Mouse (Mus musculus): Measurements from ENCODE around the gene Fam117a. TPM values are rescaled to one million over a fixed set of nuclear protein-coding genes. Genes with fewer than 3 reads are reported as not detected.

Fam117a gene
- polyA plus RNA-seq, 1 experiment from 2014 or later = 17.0 TPM

GRCm38 (mm10) chr11:95310648-95311424, 26.0 kb upstream of the Fam117a start:
- Histone ChIP-seq H3K9me3 (replicated peaks) (no peaks in the 10 kb centered on the region), H3K9ac (peak overlapping the region; percentile 49), H3K4me1 (peaks cover 16% of the 10 kb centered on the region), H3K4me2 (replicated peaks) (peak overlapping the region; percentile 63), H3K36me3 (peaks cover 6% of the 10 kb centered on the region), H3K27me3 (no peaks in the 10 kb centered on the region), H3K4me3 (replicated peaks) (peak overlapping the region; percentile 99), H3K27ac (replicated peaks) (peak overlapping the region; percentile 93)
- 3% methylated on average over 17 of the region's 17 CpGs for WGBS
- no peak for ATAC-seq (ENCODE audit: insufficient number of reproducible peaks, low FRiP score, low TSS enrichment, low read depth)

DNA sequence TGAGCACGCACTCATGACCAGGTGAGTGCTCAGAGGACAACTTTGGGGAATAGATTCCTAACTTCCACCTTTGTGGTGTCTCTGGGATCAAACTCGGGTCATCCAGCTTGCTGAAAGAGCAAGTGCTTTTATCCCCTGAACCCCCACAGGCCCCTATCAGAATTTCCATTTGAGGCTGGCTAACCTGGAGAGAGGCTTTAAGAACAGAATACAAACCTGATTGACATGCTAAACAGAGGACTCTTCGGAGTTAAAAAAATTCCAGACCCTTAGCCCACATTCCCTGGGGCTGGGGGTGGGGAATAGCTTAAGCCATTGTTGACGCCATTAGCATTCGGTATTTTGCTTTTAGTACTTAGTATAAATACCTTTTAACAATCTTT, 25.4 kb upstream of the Fam117a start:
- no peak for ATAC-seq (ENCODE audit: insufficient number of reproducible peaks, low FRiP score, low TSS enrichment, low read depth)
- H3K9ac ChIP-seq = 0 out of 2 replicates have a peak overlapping the region, but pooled peaks have one; percentile 49
- H3K9me3 ChIP-seq (replicated peaks) = no peaks in the 10 kb centered on the region
- H3K4me2 ChIP-seq (replicated peaks) = peak overlapping the region; percentile 63
- H3K27ac ChIP-seq (replicated peaks) = peak overlapping the region; percentile 93; the same call in 1 of the 2 replicates
- no peaks in the 10 kb centered on the region for H3K27me3 ChIP-seq
- WGBS = 22% methylated on average over 5 of the region's 5 CpGs
- H3K4me1 ChIP-seq = peaks cover 16% of the 10 kb centered on the region
- H3K4me3 ChIP-seq (replicated peaks) = peak overlapping the region; percentile 99
- H3K36me3 ChIP-seq = no peaks in the 10 kb centered on the region; the same call in 1 of the 2 replicates

DNA sequence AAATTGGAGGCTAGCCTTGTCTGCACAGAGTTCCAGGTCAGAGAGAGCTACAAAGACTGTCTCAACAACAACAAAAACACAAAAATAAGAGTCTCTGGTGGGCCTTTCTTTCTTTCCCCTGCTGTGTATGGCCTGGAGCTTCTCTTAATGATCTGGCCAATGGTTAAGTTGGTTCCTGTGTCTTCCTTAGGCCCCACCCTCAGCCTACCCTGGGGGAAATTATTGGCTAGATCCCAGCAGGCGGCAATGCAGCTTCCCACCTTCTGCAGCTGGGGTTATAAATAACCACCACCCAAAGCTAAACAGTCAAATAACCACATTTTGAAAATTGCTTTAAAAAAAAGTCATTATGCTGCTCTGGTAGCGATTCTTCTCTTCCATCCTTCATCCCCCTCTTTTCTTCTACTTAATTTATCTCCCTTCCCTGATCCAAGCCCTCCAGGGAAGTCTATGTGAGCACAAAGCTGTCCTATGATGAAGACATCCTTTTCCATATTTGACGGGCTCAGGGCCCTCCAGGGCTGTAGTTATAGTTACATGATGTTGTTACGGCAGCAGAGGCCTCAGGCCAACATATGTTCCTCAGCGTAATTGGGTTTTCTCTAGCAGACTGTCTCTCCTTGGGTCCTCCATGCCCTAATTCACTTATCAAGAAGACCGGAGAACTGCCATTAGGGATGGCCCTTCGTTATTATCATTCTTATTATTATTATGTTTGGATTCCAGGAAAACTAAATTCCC, 21.4 kb upstream of the Fam117a start:
- 59% methylated on average over 7 of the region's 7 CpGs for WGBS
- no peak for ATAC-seq (ENCODE audit: insufficient number of reproducible peaks, low FRiP score, low TSS enrichment, low read depth)
- no peaks in the 10 kb centered on the region for H3K27me3 ChIP-seq

DNA sequence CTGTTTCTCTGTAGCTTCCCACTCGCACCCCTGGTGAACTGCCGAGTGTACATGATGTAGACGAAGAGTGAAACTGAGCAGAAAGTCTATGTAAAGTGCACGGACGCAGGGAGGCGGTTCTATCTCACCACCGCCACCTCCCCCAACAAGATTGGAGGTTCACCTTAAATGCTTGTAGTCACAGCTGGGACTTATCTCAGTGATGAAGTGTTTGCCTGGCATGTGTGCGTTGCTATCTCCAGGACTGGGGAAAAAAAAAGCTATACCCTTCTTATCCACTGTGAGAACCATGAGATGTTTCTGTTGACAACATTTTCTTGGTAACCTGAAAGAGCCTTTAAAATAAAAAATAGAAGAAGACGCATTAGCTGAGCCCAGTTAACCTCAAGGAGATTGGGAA, 18.7 kb upstream of the Fam117a start:
- no peak overlapping the region for H3K4me3 ChIP-seq (replicated peaks)
- 85% methylated on average over 9 of the region's 9 CpGs for WGBS

More for the DNA sequence above, 21.4 kb upstream of the Fam117a start:
- no peaks in the 10 kb centered on the region for H3K9me3 ChIP-seq (replicated peaks)
- H3K36me3 ChIP-seq = no peaks in the 10 kb centered on the region
- H3K27ac ChIP-seq (replicated peaks) = no peak overlapping the region
- no peak overlapping the region for H3K4me3 ChIP-seq (replicated peaks)
- no peak overlapping the region for H3K9ac ChIP-seq
- no peak overlapping the region for H3K4me2 ChIP-seq (replicated peaks)
- H3K4me1 ChIP-seq = peaks cover 7% of the 10 kb centered on the region

DNA sequence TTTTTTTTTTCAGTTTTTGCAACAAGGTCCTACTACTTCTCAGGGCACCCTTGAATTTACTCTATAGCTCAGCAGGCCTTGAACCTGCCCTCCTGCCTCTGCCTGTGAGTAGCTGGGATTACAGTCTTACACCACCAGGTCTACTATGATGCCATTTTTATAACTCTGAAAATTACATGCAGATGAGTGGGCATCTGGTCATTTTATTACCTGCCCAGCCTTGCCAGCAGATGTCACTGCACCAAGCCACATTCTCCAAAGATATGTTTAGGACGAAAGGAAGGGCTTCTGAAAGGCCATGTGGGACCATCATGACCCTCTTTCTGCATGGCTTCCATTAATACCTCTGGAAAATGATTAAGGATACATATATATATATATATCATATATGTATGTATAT, 17.3 kb upstream of the Fam117a start:
- Histone ChIP-seq H3K9me3 (replicated peaks) (no peaks in the 10 kb centered on the region), H3K36me3 (no peaks in the 10 kb centered on the region), H3K27ac (replicated peaks) (no peak overlapping the region), H3K4me3 (replicated peaks) (no peak overlapping the region), H3K9ac (no peak overlapping the region), H3K4me2 (replicated peaks) (no peak overlapping the region), H3K4me1 (no peaks in the 10 kb centered on the region), H3K27me3 (no peaks in the 10 kb centered on the region)
- no peak for ATAC-seq (ENCODE audit: insufficient number of reproducible peaks, low FRiP score, low TSS enrichment, low read depth)
- WGBS = 54% methylated on average over 1 of the region's 1 CpGs

More for the DNA sequence above, 18.7 kb upstream of the Fam117a start:
- no peak for ATAC-seq (ENCODE audit: insufficient number of reproducible peaks, low FRiP score, low TSS enrichment, low read depth)
- Histone ChIP-seq H3K4me1 (no peaks in the 10 kb centered on the region), H3K36me3 (no peaks in the 10 kb centered on the region), H3K27me3 (no peaks in the 10 kb centered on the region), H3K4me2 (replicated peaks) (no peak overlapping the region), H3K27ac (replicated peaks) (no peak overlapping the region), H3K9ac (no peak overlapping the region), H3K9me3 (replicated peaks) (no peaks in the 10 kb centered on the region)

DNA sequence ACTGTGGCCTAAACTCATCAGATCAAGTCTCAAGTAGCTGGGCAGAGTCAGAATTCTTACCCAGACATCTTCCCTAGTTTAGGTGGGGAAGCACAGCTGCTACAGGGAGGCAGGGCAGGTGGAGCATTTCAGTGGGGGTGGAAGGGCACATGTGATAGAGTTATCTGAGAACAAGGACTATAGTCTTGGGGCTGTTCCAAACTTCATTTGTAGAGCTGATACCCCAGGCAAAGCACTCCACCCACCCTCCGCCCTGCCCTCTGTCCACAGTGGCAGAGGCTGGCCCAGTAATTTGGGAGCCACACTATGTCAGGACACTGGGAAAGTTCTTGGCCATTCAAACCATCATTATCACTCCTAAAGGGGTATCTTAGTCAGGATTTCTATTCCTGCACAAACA, 16.8 kb upstream of the Fam117a start:
- H3K27me3 ChIP-seq = no peaks in the 10 kb centered on the region
- ATAC-seq (ENCODE audit: insufficient number of reproducible peaks, low FRiP score, low TSS enrichment, low read depth) = no peak
- no peak overlapping the region for H3K27ac ChIP-seq (replicated peaks)
- H3K4me3 ChIP-seq (replicated peaks) = no peak overlapping the region
- no peaks in the 10 kb centered on the region for H3K36me3 ChIP-seq
- WGBS = 88% methylated on average over 1 of the region's 1 CpGs
- no peaks in the 10 kb centered on the region for H3K9me3 ChIP-seq (replicated peaks)
- H3K4me2 ChIP-seq (replicated peaks) = no peak overlapping the region
- no peak overlapping the region for H3K9ac ChIP-seq
- no peaks in the 10 kb centered on the region for H3K4me1 ChIP-seq

DNA sequence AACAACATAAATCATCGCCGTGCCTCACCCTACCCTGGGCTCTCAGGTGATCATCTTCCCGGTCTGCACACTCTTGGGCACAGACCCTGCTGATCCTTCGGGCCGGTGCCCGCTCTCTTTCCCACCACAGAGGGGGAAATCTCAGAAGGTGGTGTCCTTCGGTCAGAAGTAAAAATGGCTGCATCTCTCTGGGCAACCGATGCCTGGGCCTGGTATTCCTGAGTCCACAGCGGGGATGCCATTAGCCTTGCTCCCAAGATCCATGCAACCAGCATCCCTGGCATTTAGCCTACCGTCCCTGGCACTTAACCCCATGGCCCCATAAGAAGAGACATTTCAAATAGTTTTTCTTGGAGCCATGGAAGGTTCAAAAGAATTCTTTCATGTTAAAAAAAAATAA, 12.6 kb upstream of the Fam117a start:
- H3K4me1 ChIP-seq = no peaks in the 10 kb centered on the region
- no peak overlapping the region for H3K4me3 ChIP-seq (replicated peaks)
- ATAC-seq (ENCODE audit: insufficient number of reproducible peaks, low FRiP score, low TSS enrichment, low read depth) = no peak
- no peaks in the 10 kb centered on the region for H3K27me3 ChIP-seq
- WGBS = 91% methylated on average over 10 of the region's 10 CpGs
- H3K27ac ChIP-seq (replicated peaks) = no peak overlapping the region
- H3K9ac ChIP-seq = no peak overlapping the region
- no peaks in the 10 kb centered on the region for H3K36me3 ChIP-seq
- no peaks in the 10 kb centered on the region for H3K9me3 ChIP-seq (replicated peaks)
- no peak overlapping the region for H3K4me2 ChIP-seq (replicated peaks)

- Histone ChIP-seq H3K27ac (replicated peaks) (no peak overlapping the region), H3K4me2 (replicated peaks) (no peak overlapping the region), H3K4me3 (replicated peaks) (no peak overlapping the region), H3K4me1 (no peaks in the 10 kb centered on the region), H3K27me3 (no peaks in the 10 kb centered on the region), H3K36me3 (no peaks in the 10 kb centered on the region), H3K9ac (no peak overlapping the region), H3K9me3 (replicated peaks) (no peaks in the 10 kb centered on the region)
- no peak for ATAC-seq (ENCODE audit: insufficient number of reproducible peaks, low FRiP score, low TSS enrichment, low read depth)
- WGBS = 81% methylated on average over 4 of the region's 4 CpGs
Measured at GRCm38 (mm10) chr11:95325832-95326231, 11.0 kb upstream of the Fam117a start.

- ATAC-seq (ENCODE audit: insufficient number of reproducible peaks, low FRiP score, low TSS enrichment, low read depth) = no peak
- Histone ChIP-seq H3K4me3 (replicated peaks) (no peak overlapping the region), H3K9me3 (replicated peaks) (no peaks in the 10 kb centered on the region), H3K4me1 (no peaks in the 10 kb centered on the region), H3K36me3 (no peaks in the 10 kb centered on the region), H3K9ac (no peak overlapping the region), H3K4me2 (replicated peaks) (no peak overlapping the region), H3K27ac (replicated peaks) (no peak overlapping the region), H3K27me3 (no peaks in the 10 kb centered on the region)
- 67% methylated on average over 11 of the region's 11 CpGs for WGBS
Measured at GRCm38 (mm10) chr11:95326243-95326642, 10.6 kb upstream of the Fam117a start.

- Histone ChIP-seq H3K36me3 (no peaks in the 10 kb centered on the region), H3K4me1 (no peaks in the 10 kb centered on the region), H3K9ac (no peak overlapping the region), H3K27me3 (no peaks in the 10 kb centered on the region), H3K27ac (replicated peaks) (no peak overlapping the region), H3K9me3 (replicated peaks) (no peaks in the 10 kb centered on the region), H3K4me3 (replicated peaks) (no peak overlapping the region), H3K4me2 (replicated peaks) (no peak overlapping the region)
- 59% methylated on average over 5 of the region's 5 CpGs for WGBS
- ATAC-seq (ENCODE audit: insufficient number of reproducible peaks, low FRiP score, low TSS enrichment, low read depth) = no peak
Measured at GRCm38 (mm10) chr11:95328629-95329028, 8.2 kb upstream of the Fam117a start.

DNA sequence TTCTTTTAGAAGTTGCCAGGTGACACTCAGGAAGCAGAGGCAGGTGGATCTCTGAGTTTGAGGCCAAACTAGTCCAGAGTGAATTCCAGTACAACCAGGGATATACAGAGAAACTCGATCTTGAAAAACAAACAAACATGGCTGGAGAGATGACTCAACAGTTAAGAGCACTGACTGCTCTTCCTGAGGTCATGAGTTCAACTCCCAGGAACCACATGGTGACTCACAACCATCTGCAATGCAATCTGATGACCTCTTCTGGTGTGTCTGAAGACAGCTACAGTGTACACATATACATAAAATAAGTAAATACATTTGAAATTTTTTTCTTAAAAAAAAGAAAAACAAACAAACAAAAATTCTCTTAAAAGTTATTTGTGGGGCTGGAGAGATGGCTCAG, 6.2 kb upstream of the Fam117a start:
- no peaks in the 10 kb centered on the region for H3K27me3 ChIP-seq
- H3K9me3 ChIP-seq (replicated peaks) = no peaks in the 10 kb centered on the region
- no peak overlapping the region for H3K4me3 ChIP-seq (replicated peaks)
- no peaks in the 10 kb centered on the region for H3K36me3 ChIP-seq
- no peak overlapping the region for H3K4me2 ChIP-seq (replicated peaks)
- no peak overlapping the region for H3K9ac ChIP-seq
- no peak for ATAC-seq (ENCODE audit: insufficient number of reproducible peaks, low FRiP score, low TSS enrichment, low read depth)
- no peak overlapping the region for H3K27ac ChIP-seq (replicated peaks)
- H3K4me1 ChIP-seq = no peaks in the 10 kb centered on the region
- 66% methylated on average over 1 of the region's 1 CpGs for WGBS

Measured in embryonic facial prominence, embryonic 15.5 days (tissue).